Comparison of ENCODE assay signal across 10 mouse cellular contexts in genomic region chr8:122923431-122924090, GRCm38 (mm10).
DNase-seq lines count a peak whose midpoint lies in the region; ATAC-seq lines count a peak whose summit lies in the region.
"Had no signal": no experiment of that assay in that cellular context is flagged by ENCODE, and none has a peak within 500 bp of the region (broad histone marks: within the 10 kb centered on the region; RNA-seq: fewer than 3 reads in every experiment).

No protein-coding gene starts in this region.

- no peaks in the 10 kb centered on the region for H3K9me3 ChIP-seq in megakaryocyte, embryonic 14.5 days
- no peaks in the 10 kb centered on the region for H3K9me3 ChIP-seq in stomach, embryonic 15.5 days

- peak overlapping the region; percentile 79 for H3K4me3 ChIP-seq in megakaryocyte, embryonic 14.5 days (replicated peaks)
- H3K4me3 ChIP-seq in stomach, embryonic 15.5 days (replicated peaks): no peak overlapping the region

- no peak overlapping the region for H3K9ac ChIP-seq in stomach, embryonic 15.5 days
- H3K9ac ChIP-seq: forebrain, postnatal 0 days had no signal

- H3K4me1 ChIP-seq in megakaryocyte, embryonic 14.5 days: peaks cover 97% of the 10 kb centered on the region
- peaks cover 24% of the 10 kb centered on the region for H3K4me1 ChIP-seq in stomach, embryonic 15.5 days

- no peak for ATAC-seq in megakaryocyte, adult 5-6 weeks (ENCODE audit: poor library complexity, severe bottlenecking)
- ATAC-seq in granulocyte monocyte progenitor cell, adult 5-6 weeks (replicated peaks; ENCODE audit: poor library complexity, severe bottlenecking): peak; percentile 50
- ATAC-seq in stomach, embryonic 15.5 days (ENCODE audit: insufficient read depth, low FRiP score, low read depth): 0 out of 2 replicates have a peak, but pooled peaks have one; percentile 35
- ATAC-seq: forebrain, postnatal 0 days had no signal

- 49% methylated on average over 7 of the region's 7 CpGs for WGBS in stomach, embryonic 15.5 days

- peaks cover 36% of the 10 kb centered on the region for H3K36me3 ChIP-seq in megakaryocyte, embryonic 14.5 days (replicated peaks; ENCODE audit: low read length)
- H3K36me3 ChIP-seq in stomach, embryonic 15.5 days: no peaks in the 10 kb centered on the region

- H3K27me3 ChIP-seq in megakaryocyte, embryonic 14.5 days (replicated peaks): no peaks in the 10 kb centered on the region
- no peaks in the 10 kb centered on the region for H3K27me3 ChIP-seq in stomach, embryonic 15.5 days (replicated peaks)

- peak; percentile 91 for DNase-seq in heart, adult 11 months
- no peak for DNase-seq in heart, adult 8-10 months (ENCODE audit: low spot score)
- DNase-seq in retina, postnatal 1 day: no peak
- DNase-seq in thymus, postnatal 36 days: no peak
- DNase-seq: adrenal gland, postnatal 25 days; forebrain, postnatal 0 days had no signal

- no peak overlapping the region for H3K4me2 ChIP-seq in stomach, embryonic 15.5 days

- H3K27ac ChIP-seq in stomach, embryonic 15.5 days: no peak overlapping the region
